Mouse (Mus musculus): ENCODE results near the gene Hsd3b6.
"Not testable (repeated sequence)": the region's sequence is repeated elsewhere in the genome, so short reads cannot be mapped to it uniquely, and the experiment has no call there.

GRCm38 (mm10) chr3:98812653-98813052 lies 1.6 kb downstream of the Hsd3b6 start:
- not testable (repeated sequence) for TF ChIP-seq CTCF (conservative IDR thresholded peaks at IDR 0.05 in 1 of 2, IDR thresholded peaks at IDR 0.05 in 1 of 2; ENCODE audit: low read depth in 2 of 2, low read length in 2 of 2); POLR2A (IDR thresholded peaks at IDR 0.05; ENCODE audit: low read depth, low read length); JUN (IDR thresholded peaks at IDR 0.05; ENCODE audit: insufficient read depth, low read depth, low read length); EP300 (IDR thresholded peaks at IDR 0.05; ENCODE audit: low read length); TBP (conservative IDR thresholded peaks at IDR 0.05; ENCODE audit: low read depth, low read length); POLR2AphosphoS2 (IDR thresholded peaks at IDR 0.05; ENCODE audit: low read depth, low read length); RAD21 (IDR thresholded peaks at IDR 0.05; ENCODE audit: low read depth, low read length); USF2 (conservative IDR thresholded peaks at IDR 0.05; ENCODE audit: low read depth, low read length); USF1 (IDR thresholded peaks at IDR 0.05; ENCODE audit: low read depth, low read length); SMC3 (IDR thresholded peaks at IDR 0.05; ENCODE audit: low read depth, low read length); MXI1 (IDR thresholded peaks at IDR 0.05; ENCODE audit: low read depth, low read length); CHD2 (IDR thresholded peaks at IDR 0.05; ENCODE audit: low read length); HCFC1 (IDR thresholded peaks at IDR 0.05; ENCODE audit: low read depth, low read length)
